Mouse (Mus musculus): ENCODE measurements at regions not wholly inside any gene's neighbourhood (a gene's known extent, or its start where the extent isn't known, plus 50 kb on each side); places are given as distances from the start of the nearest gene placed in this dataset.

DNA sequence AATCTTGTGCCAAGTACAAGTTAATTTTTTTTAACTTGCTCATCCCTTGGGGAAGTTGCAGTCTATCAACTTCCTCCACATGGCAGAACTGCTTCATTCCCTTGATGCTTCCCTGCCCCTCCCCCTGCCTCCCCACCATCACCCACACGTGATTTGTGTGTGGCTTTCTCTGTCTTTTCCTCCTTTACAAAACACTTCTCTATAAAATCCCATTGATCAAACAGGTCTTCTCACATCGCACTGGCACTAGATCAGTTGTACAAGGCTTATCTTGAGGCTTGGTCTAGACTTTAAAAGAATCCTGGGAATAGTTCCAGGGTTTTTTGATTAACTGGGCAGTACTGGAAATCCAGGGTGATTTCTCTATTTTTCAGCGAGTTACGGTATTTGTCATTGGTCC, 55.0 kb upstream of the Vcam1 start:
- TF ChIP-seq CTCF (IDR thresholded peaks at IDR 0.05; ENCODE audit: low read depth) (no peak), EP300 (IDR thresholded peaks at IDR 0.05; ENCODE audit: low read depth) (no peak)

Data from liver, postnatal 0 days (tissue).